Mouse (Mus musculus): ENCODE measurements around the gene Gm10309. TPM values are rescaled to one million over a fixed set of nuclear protein-coding genes. Genes with fewer than 3 reads are reported as not detected.

Gm10309 gene
- polyA plus RNA-seq (2015; fragmentation: Nextera tagmentation; extraction: Ambion mirVana): 0.12 and 0.29 TPM in 2 replicates

DNA sequence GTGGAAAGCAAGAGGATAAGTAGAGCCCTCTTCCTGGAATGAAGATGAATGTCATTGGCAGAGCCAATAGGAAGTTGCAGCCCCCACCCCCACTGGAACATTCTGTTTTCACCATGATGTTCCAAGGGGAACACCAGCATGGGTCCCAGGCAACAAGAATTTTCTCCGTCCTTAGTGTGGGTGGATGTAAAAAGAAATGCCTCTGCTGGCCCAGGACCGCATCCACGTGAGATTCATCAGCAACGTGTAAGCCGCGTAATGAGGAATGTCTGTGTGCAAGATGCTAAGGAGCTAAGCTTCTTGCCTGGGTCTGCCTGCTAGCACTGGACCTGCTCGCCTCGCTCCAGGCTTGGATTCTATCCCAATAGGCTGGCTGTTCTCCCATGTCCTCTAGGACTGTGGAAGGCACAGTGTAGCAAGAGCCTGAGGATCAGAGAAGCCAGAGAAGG is at the start of gene Gm10309:
Gene Gm10309, minus strand, starts transcription at position 50 of the 449 bp plus-strand sequence.

Other genes with a start within 250 kb of the Gm10309 start
- gene Epas1, start 248.5 kb upstream of the Gm10309 start, polyA plus RNA-seq (2015; fragmentation: Nextera tagmentation; extraction: Ambion mirVana): 4.9 and 6.0 TPM in 2 replicates